Mouse (Mus musculus) heart, adult 11 months (tissue): ENCODE data around the gene Tbc1d22a.
A peak's percentile ranks its signal among the peaks of the same experiment; 100 is the strongest.

Experiments used
- DNase-seq: peaks from one replicate; pipeline ENCODE4 v3.0.0; 2022

Gene Tbc1d22a

DNA sequence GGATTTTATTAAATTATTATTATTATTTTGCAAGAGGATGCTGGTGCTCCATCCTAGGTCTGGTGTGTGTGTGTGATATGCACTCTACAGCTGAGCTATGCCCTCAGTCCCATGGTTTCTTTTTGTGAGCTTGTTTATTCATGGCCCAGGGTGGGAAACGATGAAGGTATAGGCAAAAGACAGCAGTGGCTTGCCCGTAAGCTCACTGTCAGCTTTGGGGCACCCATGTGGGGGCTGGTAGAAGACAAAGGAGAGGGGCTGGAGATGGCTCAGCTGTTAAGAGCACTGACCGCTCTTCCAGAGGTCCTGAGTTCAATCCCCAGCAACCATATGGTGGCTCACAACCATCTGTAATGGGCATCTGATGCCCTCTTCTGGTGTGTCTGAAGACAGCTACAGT, 32.9 kb upstream of the Tbc1d22a start:
- peak; percentile 91 for DNase-seq

DNA sequence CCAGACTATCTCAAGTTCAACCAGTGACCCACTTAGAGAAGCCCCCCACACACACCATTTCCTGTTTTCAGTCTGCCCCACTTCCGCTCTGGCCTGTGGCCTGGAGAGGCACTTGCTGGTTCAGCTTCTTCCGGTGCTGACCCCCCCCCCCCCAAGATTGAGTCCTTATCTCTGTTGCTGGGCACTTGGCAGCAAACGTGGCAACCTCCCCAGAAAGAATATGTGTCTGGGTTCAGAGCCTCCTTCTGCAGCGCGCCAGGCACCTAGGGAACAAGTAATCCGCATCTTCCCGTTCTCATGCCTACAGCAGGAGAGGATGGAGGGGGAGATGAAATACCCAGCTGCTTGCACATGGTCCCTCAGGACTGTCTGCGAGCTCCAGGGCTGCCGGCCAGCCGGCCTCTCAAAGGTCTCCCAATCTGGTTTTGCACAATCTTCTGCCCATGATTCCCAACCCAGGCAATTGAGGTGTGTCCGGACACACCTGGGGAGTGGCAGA, 32.3 kb upstream of the Tbc1d22a start:
- DNase-seq = peak; percentile 98

DNA sequence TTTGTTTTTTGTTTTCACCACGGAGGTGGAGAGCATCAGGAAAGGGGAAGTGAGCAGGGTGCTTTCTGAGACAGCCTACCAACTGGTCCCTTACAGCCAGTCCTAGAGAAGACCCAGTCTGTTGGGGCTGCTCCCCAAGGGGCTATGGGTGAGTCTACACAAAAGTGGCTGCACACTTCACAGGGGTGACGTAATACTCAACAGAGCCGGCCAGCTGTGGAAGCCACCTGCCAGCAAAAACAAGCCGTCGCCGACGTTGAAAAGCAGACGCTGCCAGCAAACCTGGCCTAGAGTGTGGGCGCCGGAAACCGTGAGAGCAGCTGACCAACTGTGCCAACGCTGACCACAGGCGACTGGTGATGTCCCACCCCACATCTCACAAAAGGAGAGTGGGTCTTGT, 31.6 kb upstream of the Tbc1d22a start:
- DNase-seq = peak; percentile 98

DNA sequence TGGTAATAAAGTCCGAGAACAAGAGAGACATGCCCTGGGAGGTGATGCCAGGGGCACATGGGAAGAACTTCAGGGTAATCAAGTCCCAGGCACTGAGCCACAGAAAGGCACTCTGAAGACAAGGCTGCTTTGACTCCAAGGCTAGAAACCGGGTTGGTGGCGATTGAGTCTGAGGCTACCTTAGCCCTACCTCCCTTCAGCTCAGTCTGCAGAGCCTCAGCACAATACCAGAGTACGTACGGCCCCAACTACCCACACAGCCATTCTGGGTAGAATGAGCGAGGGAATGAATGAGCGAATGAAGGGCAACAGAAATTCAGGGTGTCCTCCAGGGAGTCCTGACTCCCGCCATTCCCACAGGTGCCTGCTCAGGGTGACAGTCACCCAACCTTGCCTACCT, 30.8 kb upstream of the Tbc1d22a start:
- DNase-seq = peak; percentile 91

DNA sequence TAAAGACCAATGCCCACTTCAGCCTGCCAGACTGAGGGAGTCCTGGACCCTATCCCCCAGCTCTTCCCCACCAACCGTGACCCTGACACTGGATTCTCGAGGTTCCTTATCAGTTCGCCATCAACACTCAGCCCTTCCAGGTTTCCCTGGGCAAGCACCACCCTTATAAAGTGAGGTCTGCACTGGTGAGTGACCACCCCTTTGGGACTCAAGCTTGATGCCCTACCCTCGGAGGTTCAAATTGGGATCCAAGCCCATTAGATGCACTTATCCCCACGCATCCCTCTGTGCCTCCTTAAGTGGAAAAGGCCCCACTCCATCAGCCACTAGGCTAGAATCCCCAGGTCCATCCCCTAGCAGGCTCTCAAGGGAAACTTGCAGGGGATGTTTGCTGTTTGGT, 30.2 kb upstream of the Tbc1d22a start:
- peak; percentile 93 for DNase-seq

DNA sequence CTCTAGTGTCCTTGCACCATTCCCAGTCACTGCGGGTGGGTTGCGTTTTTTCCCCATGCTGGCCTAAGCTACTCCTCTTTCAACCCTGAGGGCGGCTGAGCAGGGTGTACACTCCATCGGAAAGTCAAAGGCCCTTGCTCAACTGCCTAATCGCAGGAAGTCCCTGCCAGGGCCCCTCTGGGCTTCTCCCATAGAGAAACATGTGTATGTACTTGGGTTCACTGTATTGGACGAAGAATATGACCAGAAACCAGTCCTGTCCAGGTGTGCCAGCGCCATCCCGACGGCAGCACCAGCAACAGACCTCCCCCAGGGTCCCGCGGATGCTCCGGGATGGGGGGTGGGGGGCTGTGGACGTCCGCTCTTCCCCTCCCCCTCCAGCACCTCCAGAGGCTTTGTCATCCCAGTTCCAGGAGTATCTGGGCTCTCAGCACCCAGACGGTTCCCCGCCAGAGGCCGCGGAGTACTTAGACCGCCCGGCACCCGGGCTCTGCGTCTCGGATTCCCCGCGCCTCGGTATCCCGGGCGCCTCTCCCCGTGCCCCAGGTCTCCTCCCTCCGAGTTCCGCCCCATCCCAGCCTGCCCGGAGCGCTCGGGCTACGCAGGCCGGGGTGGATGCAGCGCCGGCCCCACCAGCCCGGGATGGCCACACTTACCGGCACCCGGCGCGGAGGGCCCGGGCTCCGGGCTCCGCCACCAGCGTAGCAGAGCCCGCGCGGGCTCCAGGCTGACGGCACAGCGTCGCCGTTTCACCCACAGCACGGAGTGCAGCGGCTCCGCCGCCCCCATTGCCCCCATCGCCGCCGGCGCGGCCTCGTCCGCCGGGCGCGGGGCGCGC, 29.2 kb upstream of the Tbc1d22a start:
- DNase-seq = peak; percentile 98

DNA sequence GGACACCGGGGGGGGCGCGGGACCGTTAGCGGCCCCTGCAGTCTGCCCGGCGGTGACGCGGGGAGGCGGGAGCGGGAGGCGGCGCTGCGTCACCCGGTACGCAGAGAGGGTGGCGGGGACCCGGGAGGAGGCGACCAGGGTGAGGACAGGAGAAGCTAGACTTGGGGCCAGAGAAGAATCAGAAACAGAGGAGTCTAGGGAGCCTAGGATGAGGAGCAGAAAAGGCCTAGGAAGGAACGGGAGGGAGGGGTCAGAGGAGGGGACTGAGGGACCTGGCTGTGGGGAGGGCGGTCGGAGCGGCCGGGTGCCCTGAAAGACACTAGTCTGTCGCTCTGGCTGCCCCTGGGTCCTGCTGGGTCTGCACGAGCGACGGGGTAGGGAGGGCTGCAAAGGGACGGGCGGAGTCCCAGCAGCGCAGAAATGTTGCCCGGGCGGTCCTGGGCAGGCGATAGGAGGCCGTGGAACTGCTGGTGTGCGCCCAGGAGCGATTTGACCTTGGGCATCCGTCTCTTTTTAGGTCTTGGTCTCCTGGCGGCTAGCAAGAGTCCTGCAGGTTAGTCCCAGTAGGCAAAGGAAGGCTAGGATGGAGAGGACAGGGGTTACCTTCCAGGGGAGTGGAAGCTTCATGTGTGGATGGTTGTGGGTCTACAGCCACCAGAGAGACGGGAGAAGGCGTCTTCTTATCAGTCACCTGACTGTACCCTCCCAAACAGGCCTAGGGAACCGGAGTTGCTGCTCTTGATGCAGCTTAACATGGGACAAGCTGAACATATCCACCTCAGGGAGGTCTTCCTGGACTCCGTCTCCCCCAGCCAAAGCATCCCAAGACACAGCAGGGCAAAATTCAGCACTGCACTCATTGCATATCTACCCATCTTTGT, 28.3 kb upstream of the Tbc1d22a start, which contains the start of gene Cerk:
TSS of gene Cerk (minus strand) at position 453 of the 881 bp plus-strand sequence.
- DNase-seq = peak; percentile 99

DNA sequence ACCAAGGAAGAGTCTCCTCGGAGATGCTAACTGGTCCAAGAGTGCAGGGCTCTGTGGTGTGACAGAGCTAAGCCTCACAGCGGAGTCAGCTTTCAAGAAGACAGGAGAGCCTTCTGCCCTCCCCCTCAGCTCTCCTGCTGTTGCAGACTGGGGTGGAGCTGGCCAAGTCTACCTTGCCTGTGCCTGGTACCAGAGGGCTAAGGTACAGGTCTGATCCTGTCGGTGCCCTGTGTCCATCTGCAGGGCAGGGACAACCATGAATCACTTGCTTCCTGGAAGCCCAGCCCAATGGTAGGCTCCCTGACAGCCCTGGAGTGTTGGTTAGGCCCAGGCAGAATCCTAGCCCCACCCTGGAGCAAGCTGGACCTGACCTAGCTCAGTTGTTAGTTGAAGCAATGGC, 27.6 kb upstream of the Tbc1d22a start:
- peak; percentile 95 for DNase-seq

DNA sequence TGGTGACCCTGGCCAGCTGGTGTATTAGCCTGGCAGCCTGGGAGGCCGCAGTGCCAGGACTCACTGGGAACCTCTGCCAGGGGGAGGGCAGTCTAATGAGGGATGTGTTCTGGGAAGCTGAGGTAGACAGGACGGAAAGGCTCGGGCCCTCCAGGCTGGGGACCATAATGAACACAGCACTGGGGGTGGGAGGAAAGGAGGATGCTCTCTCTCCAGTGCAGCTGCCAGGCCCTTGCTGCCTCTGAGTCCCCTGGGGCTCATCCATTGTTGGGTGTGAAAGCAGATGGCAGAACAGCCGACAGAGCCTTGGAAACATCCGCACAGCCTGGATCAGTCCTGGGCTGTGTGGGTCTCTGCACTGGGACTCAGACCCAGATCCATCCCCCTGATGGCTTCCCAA, 26.1 kb upstream of the Tbc1d22a start:
- peak; percentile 97 for DNase-seq

DNA sequence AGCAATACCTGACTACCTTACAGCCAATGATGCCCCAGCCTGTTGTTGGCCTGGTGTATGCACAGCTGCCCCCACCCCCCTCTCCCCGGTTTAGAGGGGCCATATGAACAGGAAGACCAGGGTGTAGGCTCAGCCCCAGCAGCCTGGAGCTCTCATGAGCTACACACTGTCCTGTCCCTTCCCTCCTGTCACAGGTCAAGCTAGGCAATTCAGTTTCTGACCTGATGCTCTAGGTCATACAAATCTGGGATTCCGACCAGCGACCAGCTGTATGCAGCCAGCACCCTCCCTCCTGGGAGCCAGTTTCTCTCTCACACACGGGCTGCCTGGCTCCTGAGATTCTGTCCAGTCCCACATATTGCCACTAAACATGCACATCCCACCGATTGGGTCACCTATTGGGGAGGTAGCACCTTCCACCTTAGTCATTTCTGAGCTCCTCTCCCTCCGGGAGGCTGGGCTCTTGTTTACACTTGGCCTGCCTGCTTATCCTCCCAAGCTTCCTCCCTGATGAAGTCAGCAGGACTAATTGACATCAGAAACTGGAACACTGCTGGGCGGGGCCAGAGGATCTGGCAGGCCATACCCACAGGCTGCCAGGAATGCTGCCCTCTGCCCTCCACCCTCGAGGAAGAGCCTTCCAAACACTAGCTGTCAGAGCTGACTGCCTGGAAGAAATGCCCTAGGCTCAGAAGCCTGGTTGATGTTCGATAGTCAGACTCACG, 25.4 kb upstream of the Tbc1d22a start:
- DNase-seq = peak; percentile 99

DNA sequence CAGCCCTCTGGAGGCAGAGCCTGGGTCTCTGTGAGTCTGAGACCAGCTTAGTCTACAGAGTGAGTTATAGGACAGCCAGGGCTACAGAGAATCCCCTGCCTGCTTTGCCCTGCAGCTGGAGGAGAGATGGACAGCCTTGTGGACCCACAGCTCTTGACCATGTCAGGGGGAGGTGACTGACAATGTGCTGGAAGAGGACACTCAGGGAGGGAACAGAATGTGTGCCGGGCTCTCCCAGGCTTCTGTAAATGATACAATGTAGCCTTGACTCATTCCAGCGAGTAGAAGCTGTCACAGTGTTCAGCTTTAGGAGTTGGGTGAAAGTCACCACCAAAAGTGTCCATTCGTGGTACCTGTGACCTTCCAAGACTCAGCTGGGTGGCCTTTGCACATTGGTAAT, 23.9 kb upstream of the Tbc1d22a start:
- peak; percentile 88 for DNase-seq

DNA sequence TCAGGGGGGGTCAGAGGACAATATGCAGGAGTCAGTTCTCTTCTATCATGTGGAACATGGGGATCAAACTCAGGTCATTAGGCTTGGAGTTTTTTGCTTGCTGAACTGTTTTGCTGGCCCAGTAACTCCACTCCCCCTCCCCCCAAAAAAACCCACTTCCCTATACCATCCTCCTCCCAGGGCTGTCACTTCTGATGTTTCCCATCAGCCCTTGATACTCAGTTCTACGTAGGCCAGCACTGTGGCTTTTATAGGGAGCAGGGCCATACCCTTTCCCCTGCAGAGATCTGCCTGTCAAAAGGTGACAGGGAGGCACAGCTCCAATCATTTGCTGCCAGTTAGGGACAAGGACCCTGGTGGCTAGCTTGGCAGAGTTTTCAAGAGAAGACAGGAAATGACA, 22.8 kb upstream of the Tbc1d22a start:
- peak; percentile 94 for DNase-seq

DNA sequence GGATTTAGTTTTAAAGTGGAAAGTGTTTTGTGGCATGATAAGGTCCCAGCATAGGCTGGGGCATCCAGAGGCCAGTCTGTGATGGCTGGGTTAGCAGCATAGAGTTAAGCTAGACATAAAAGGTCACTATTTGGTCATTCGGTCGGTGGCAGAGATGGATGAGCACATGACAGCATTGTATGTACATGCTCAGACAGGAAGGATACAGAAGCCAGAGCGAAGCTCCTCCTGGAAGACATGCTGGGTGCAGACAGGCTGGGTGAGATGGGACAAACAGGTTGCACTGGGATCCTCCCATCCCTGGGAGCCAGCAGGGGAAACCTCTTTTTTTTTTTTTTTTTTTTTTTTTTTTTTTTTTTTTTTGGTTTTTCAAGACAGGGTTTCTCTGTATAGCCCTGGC, 22.3 kb upstream of the Tbc1d22a start:
- no peak for DNase-seq

DNA sequence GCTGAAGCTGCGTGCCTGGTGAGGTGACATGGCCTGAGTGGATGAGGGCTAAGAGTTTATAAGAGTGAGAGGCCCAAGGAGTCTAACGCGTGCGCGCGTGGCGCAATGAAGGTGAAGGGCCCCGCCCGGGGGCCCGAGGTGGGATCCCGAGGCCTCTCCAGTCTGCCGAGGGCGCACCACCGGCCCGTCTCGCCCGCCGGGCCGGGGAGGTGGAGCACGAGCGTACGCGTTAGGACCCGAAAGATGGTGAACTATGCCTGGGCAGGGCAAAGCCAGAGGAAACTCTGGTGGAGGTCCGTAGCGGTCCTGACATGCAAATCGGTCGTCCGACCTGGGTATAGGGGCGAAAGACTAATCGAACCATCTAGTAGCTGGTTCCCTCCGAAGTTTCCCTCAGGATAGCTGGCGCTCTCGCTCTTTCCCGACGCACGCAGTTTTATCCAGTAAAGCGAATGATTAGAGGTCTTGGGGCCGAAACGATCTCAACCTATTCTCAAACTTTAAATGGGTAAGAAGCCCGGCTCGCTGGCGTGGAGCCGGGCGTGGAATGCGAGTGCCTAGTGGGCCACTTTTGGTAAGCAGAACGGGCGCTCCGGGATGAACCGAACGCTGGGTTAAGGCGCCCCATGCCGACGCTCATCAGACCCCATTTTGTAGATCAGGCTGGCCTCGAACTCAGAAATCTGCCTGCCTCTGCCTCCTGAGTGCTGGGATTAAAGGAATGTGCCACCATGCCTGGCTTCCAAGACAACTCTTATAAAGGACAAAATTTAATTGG, 19.4 kb upstream of the Tbc1d22a start:
- DNase-seq = peak; percentile 87

DNA sequence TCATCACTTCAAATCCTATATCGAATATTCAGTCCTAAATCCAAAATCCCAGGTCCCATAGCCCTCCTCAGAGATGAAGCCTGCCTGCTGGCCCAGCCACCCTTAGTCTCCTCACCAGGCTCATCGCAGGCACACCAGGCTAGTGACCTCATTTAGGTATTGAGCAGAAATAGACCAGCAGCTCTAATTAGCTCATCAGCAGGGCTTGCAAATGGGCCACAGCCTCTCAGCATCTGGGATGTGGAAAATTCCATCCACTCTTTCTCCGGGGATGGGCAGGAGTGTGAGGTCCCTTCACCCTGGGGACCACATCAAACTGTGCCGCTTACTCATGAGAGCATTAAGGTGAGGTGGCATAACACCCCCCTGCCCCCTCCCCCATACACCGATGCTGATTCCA, 15.2 kb upstream of the Tbc1d22a start:
- peak; percentile 88 for DNase-seq

DNA sequence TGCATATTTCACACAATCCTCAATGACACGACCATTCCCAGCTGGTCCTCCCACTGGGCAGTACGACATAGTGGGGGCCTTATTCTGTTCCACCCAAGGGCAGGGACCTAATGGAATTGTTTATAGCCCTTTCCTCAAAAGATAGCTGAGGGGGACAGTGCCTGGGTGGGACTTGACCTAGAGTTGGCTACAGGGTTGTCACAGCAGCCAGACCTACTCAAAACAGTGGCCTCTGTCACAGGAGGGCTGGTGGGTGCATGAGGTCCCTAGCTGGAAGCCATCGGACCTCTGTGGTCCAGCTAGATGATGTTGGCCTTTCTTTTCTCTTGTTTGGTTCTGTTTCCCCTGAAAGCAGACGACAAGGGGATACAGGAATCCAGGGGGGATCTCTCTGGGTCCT, 14.8 kb upstream of the Tbc1d22a start:
- DNase-seq = peak; percentile 85

DNA sequence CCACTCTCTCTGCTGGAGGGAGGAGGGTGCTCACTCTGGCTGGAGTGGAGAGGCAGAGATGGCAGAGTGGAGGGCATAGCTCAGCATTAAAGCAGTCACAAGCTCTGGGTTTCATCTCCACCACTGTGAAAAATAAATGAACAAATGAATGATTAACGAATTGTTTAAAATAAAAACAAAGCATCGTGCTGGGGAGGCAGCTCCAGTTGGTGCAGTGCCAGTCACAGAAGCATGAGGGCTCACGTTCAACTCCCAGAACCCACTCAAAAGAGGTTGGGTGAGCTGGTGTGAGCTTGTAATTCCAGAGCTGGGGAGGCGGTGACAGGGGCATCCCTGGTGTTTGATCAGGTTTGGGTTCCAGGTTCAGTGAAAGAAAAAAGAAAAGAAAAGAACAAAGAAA, 14.1 kb upstream of the Tbc1d22a start:
- no peak for DNase-seq

DNA sequence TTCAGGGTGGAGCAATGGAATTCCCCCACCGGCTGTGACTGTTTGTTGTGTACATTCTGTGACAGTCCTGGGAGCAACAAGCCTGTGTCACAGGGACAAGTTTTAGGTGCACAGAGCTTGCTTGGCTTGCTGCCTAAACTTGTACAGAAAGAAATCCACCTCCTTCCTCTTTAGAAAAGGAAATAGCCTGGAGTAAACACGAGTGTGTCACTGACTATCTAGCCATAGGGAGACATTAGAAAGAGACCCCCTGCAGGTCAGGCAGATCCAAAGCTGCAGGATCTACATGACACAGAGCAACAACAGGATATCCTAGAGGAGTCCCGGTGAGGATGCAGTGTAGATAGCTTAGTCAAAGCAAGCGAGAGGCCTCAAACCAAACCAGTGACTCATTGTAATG, 13.2 kb upstream of the Tbc1d22a start:
- peak; percentile 96 for DNase-seq

DNA sequence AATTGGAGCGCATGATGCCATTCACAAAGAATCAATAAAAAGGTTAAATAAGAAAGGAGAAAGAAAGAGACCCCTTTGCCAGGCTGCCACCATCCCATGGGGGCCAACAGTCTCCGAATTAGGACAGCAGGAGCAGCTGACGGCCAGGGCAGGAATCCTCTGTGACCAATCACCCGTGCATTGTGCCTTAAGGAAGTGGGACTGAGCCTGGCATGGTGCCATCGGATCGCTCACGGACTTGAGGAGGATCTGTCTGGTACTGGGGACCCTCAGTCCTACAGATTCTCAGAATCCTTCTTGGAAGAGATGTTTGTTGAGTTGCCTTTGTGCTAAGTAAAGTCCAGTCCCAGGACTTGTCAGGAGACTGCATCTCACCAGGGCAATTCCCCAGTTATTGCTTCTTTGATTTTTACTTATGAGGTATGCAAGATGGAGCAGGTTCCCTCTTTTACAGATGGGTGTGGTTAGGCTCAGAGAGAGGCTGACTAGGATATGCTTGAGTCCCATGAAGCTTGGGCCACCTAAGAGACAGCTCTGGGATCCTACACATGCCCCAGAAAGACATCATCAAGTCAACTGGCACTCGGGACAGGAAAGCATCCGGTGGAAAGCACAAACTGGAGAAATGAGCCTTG, 12.4 kb upstream of the Tbc1d22a start:
- peak; percentile 97 for DNase-seq

DNA sequence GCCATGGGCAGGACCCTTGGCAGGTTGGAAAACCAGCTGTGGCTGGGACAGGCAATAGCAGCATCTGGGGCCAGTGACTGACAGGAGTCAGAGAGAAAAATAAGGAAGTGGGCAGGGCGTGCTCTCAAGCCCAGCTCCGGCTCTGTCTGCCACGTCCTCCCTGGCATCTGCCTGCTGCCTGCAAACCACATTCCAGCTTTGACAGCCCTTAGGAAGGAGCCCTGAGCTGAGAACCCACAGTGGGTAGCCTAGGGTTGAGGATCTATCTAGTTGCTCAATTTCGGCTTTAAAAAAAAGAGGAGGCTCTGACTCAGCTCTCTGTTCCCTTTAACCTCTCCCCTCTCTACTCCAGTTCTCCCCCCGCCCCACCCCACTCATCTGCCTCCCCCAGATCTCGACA, 11.6 kb upstream of the Tbc1d22a start:
- peak; percentile 98 for DNase-seq

DNA sequence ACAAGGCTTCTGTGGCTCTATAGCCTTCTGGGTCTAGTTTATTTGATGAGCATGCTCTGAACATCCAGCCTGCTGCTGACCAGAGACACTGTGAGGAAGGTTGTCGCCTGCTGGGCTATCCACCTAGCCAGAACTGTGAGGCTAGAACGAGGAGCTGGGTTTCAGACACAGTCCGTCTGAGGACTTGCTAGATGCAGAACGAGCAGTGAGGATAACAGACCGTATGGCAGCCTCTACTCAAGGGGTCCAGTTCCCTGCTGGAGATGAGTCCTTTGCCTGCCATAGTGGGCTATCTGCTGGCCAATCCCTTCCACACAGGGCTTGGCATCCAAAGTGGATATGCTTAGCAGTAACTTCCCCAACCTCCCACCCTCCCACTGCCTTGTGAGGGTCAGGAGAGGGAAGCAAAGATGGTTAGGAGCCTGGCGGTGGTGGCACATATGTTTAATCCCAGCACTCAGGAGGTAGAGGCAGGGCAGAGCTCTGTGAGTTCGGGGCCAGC, 10.9 kb upstream of the Tbc1d22a start:
- DNase-seq = peak; percentile 92
